Comparison of ENCODE assay signal across 9 mouse cellular contexts in the genomic region with DNA sequence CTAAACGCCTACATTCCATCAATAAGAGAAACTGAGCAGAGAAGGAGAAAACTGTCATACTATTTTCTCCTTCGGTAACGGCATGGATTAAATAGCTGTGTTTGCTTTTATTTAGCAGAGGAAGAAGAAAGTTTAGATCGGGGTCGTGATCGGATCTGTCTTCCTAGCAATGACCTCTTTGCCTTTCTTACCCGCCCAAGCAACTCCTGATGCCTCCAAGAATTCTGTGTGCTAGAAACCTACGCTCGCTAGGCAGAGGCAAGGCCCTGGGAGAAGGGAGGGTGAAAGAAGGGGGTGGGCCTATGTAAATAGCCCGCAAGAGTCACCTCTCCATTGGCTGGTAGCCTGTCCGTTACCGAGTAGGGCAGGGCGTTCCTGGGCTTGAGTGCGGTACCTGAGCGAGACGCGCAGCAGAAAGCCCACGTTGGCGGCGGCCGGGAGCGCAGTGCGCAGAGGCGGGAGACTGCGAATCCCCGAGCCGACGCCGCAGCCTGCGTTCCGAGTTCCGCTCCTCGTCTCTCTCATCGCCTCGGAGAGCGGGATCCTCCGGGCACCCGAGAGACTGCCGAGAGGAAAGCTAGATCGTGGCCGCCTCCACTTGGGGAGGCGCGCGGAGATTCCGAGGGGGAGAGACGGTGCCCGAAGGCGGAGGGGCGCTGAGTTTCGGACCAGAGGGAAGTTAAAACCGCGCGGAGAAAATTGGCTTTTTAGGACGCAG. TPM values are rescaled to one million over a fixed set of nuclear protein-coding genes. Genes with fewer than 3 reads are reported as not detected.
A peak's percentile ranks its signal among the peaks of the same experiment; 100 is the strongest.
DNase-seq lines count a peak whose midpoint lies in the region; ATAC-seq lines count a peak whose summit lies in the region.
"Had no signal": no experiment of that assay in that cellular context is flagged by ENCODE, and none has a peak within 500 bp of the region (broad histone marks: within the 10 kb centered on the region; RNA-seq: fewer than 3 reads in every experiment).

A gene (plus strand): TSS at position 395 of the 718 bp plus-strand sequence.

- H3K36me3 ChIP-seq in intestine, embryonic 15.5 days, result no peaks in the 10 kb centered on the region
- H3K36me3 ChIP-seq in megakaryocyte, embryonic 14.5 days (replicated peaks; ENCODE audit: low read length), result no peaks in the 10 kb centered on the region

- peaks cover 37% of the 10 kb centered on the region for H3K27me3 ChIP-seq in intestine, embryonic 15.5 days (replicated peaks)
- peaks cover 61% of the 10 kb centered on the region for H3K27me3 ChIP-seq in megakaryocyte, embryonic 14.5 days (replicated peaks)

- peak; percentile 95 for ATAC-seq in intestine, embryonic 15.5 days
- ATAC-seq in monocyte, adult 5-6 weeks (replicated peaks; ENCODE audit: insufficient number of reproducible peaks, low FRiP score, low TSS enrichment, poor library complexity, severe bottlenecking), result no peak

- DNase-seq in adrenal gland, postnatal 25 days, result peak; percentile 71
- DNase-seq in embryo, embryonic 9.5 days (ENCODE audit: extremely low spot score), result peak; percentile 84
- no peak for DNase-seq in gonadal fat pad, adult 2 months (ENCODE audit: low read depth)
- peak; percentile 45 to 81 for DNase-seq in left cerebral cortex, postnatal 10 days (ENCODE audit: extremely low spot score in 1 of 2, low spot score in 2 of 2)
- peak; percentile 59 for DNase-seq in right cerebral cortex, postnatal 4 days

- H3K9ac ChIP-seq in intestine, embryonic 15.5 days, result peak within 1 kb of the TSS; percentile 34

- peak within 1 kb of the TSS; percentile 45 for H3K4me3 ChIP-seq in intestine, embryonic 15.5 days (replicated peaks)
- H3K4me3 ChIP-seq in megakaryocyte, embryonic 14.5 days (replicated peaks), result peak within 1 kb of the TSS; percentile 81

- no peak within 1 kb of the TSS for H3K27ac ChIP-seq in intestine, embryonic 15.5 days
- H3K27ac ChIP-seq: macrophage had no signal

- peaks cover 26% of the 10 kb centered on the region for H3K4me1 ChIP-seq in intestine, embryonic 15.5 days (replicated peaks)
- H3K4me1 ChIP-seq in megakaryocyte, embryonic 14.5 days, result peaks cover 25% of the 10 kb centered on the region

- WGBS in intestine, embryonic 15.5 days, result 2% methylated on average over 54 of the region's 54 CpGs

- intact Hi-C loops in left cerebral cortex, postnatal 10 days (cut with DNase I), result loop anchor here (5.0 kb wide), 2 partner anchors 162 to 237 kb away; no protein-coding TSS in a partner anchor

- H3K9me3 ChIP-seq in intestine, embryonic 15.5 days, result no peaks in the 10 kb centered on the region
- H3K9me3 ChIP-seq in megakaryocyte, embryonic 14.5 days, result no peaks in the 10 kb centered on the region

- peak within 1 kb of the TSS; percentile 94 for H3K4me2 ChIP-seq in intestine, embryonic 15.5 days (replicated peaks)

RNA-seq across cellular contexts. Expression of the gene that starts here (rescaled TPM):
- 7.2 and 7.8 TPM in 2 replicates for total RNA-seq in adrenal gland, postnatal 25 days (2021)
- polyA plus RNA-seq in gonadal fat pad, adult 2 months (2012; rRNA removed), result 14.3 and 15.6 TPM in 2 replicates
- polyA plus RNA-seq in intestine, embryonic 15.5 days (2015; fragmentation: Nextera tagmentation; extraction: Ambion mirVana), result 1.5 and 1.6 TPM in 2 replicates
- total RNA-seq in left cerebral cortex, postnatal 10 days (2021), result 1 to 10 TPM; 7.3 to 9.2 TPM
- polyA plus RNA-seq in megakaryocyte, embryonic 14.5 days (2012; ENCODE audit: insufficient read depth, low replicate concordance), result not detected in 2 replicates
- not detected in 3 replicates for total RNA-seq in monocyte, adult 5-6 weeks (2017)
- polyA plus RNA-seq: macrophage had no signal
